Mouse (Mus musculus): ENCODE measurements around the gene Egfr.

Gene Egfr

GRCm38 (mm10) chr11:16776967-16777366, 25.0 kb downstream of the Egfr start:
- no peak for DNase-seq (ENCODE audit: low spot score)

- DNase-seq (ENCODE audit: low spot score): no peak
These were observed 29.6 kb downstream of the Egfr start for GRCm38 (mm10) chr11:16781604-16782003.

GRCm38 (mm10) chr11:16783926-16784659, 32.1 kb downstream of the Egfr start:
- no peak for DNase-seq (ENCODE audit: low spot score)

GRCm38 (mm10) chr11:16792638-16793585, 40.9 kb downstream of the Egfr start:
- DNase-seq (ENCODE audit: low spot score): no peak

GRCm38 (mm10) chr11:16795012-16795411, 43.0 kb downstream of the Egfr start:
- no peak for DNase-seq (ENCODE audit: low spot score)

GRCm38 (mm10) chr11:16795513-16795912, 43.5 kb downstream of the Egfr start:
- no peak for DNase-seq (ENCODE audit: low spot score)

- DNase-seq (ENCODE audit: low spot score): no peak
These were observed 45.5 kb downstream of the Egfr start for GRCm38 (mm10) chr11:16797456-16797855.

- no peak for DNase-seq (ENCODE audit: low spot score)
These were observed 46.1 kb downstream of the Egfr start for GRCm38 (mm10) chr11:16798136-16798535.

- DNase-seq (ENCODE audit: low spot score): no peak
These were observed 48.5 kb downstream of the Egfr start for GRCm38 (mm10) chr11:16800507-16800906.

GRCm38 (mm10) chr11:16802668-16803067, 50.7 kb downstream of the Egfr start:
- DNase-seq (ENCODE audit: low spot score): no peak

- DNase-seq (ENCODE audit: low spot score): no peak
These were observed 52.0 kb downstream of the Egfr start for GRCm38 (mm10) chr11:16804016-16804415.

GRCm38 (mm10) chr11:16805886-16806285, 53.9 kb downstream of the Egfr start:
- DNase-seq (ENCODE audit: low spot score): no peak

GRCm38 (mm10) chr11:16809161-16809967, 57.4 kb downstream of the Egfr start:
- DNase-seq (ENCODE audit: low spot score): no peak

- DNase-seq (ENCODE audit: low spot score): no peak
These were observed 58.1 kb downstream of the Egfr start for GRCm38 (mm10) chr11:16810086-16810485.

- no peak for DNase-seq (ENCODE audit: low spot score)
These were observed 61.3 kb downstream of the Egfr start for GRCm38 (mm10) chr11:16813298-16813697.

- no peak for DNase-seq (ENCODE audit: low spot score)
These were observed 64.4 kb downstream of the Egfr start for GRCm38 (mm10) chr11:16816414-16816813.

- no peak for DNase-seq (ENCODE audit: low spot score)
These were observed 65.5 kb downstream of the Egfr start for GRCm38 (mm10) chr11:16817336-16818034.

GRCm38 (mm10) chr11:16819424-16819823, 67.4 kb downstream of the Egfr start:
- DNase-seq (ENCODE audit: low spot score): no peak

GRCm38 (mm10) chr11:16820138-16820537, 68.1 kb downstream of the Egfr start:
- DNase-seq (ENCODE audit: low spot score): no peak

- no peak for DNase-seq (ENCODE audit: low spot score)
These were observed 69.8 kb downstream of the Egfr start for GRCm38 (mm10) chr11:16821668-16822254.
